Mouse (Mus musculus): ENCODE measurements at regions not wholly inside any gene's neighbourhood (a gene's known extent, or its start where the extent isn't known, plus 50 kb on each side); places are given as distances from the start of the nearest gene placed in this dataset.

DNA sequence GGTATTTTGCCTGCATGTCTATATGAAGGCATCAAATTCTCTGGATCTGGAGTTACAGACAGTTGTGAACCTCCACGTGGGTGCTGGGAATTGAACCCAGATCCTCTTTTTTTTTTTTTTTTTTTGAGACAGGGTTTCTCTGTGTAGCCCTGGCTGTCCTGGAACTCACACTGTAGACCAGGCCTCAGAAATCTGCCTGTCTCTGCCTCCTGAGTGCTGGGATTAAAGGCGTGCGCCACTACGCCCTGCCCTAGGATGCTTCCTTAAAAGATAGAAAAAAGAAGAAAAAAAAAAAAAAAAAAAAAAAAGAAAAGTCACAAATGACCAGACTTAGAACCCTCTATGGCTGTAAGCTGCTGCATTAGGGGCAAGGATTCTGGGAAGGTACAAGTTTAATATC lies 111.6 kb downstream of the Sox2 start:
- no peak for DNase-seq (ENCODE audit: low spot score in 2 of 2)

DNA sequence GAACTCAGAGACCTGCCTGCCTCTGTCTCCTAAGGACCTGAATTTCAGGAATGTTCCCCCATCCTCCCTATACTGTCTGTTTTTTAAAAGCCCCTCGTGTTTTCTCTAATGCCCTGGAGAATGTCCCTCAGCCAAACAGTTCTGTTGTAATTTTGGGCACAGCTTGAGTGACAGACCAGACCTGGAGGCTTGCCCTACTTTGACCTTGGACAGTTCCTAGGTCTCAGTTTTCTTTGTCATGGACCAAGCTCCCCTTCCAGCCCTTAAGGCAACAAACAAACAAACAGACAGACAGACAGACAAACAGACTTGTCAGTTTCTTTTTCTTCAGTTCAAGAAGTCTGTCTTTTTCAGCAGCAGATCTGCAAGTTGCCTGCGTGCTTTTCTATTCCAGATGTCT lies 114.4 kb downstream of the Sox2 start:
- DNase-seq (ENCODE audit: low spot score in 2 of 2), result no peak

- no peak for DNase-seq (ENCODE audit: low spot score in 2 of 2)
These were observed 114.9 kb downstream of the Sox2 start for GRCm38 (mm10) chr3:34765151-34765550.

GRCm38 (mm10) chr3:34769818-34770217 lies 119.6 kb downstream of the Sox2 start:
- no peak for DNase-seq (ENCODE audit: low spot score in 2 of 2)

GRCm38 (mm10) chr3:34770271-34770670 lies 120.1 kb downstream of the Sox2 start:
- DNase-seq (ENCODE audit: low spot score in 2 of 2), result no peak

GRCm38 (mm10) chr3:34772035-34772434 lies 121.8 kb downstream of the Sox2 start:
- no peak for DNase-seq (ENCODE audit: low spot score in 2 of 2)

DNA sequence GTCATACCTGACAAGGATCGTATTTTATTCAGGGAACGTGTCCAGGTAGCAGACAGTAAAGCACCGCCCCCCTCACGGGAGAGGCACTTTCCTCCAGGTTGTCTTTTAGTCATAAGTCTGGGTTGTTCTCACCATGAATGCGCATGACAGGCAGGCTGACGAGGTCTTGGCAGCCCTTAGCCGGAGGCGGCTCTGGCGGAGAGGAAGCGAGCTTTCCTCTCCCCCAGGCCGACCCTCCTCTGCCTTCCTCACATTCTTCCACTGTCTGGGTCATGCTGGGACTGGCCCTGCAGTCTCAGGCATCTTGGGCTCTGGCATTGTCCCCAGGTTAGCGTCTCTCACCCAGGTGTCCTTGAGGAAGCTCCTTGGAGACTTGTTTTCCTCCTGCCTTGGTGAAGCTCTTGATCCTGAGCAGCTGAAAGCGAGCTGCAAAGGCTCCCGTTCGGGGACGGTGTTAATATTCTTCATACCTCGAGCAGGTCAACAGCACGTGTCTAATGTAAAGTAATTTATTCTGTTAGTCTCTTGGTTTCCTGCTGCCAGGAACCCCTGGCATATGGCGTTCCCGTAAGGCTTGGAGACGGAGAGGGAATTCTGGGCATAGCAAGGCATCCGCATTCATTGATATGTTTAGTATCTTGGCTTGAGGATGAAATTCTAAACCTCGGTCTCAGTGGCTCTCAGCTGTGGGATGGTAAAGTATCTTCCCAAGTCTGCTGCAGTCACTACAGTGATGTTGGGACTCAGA lies 123.6 kb downstream of the Sox2 start:
- DNase-seq (ENCODE audit: low spot score in 2 of 2), result peak; percentile 15 to 22

GRCm38 (mm10) chr3:34781770-34782169 lies 131.6 kb downstream of the Sox2 start:
- DNase-seq (ENCODE audit: low spot score in 2 of 2), result no peak

GRCm38 (mm10) chr3:34783398-34783797 lies 133.2 kb downstream of the Sox2 start:
- DNase-seq (ENCODE audit: low spot score in 2 of 2), result no peak

DNA sequence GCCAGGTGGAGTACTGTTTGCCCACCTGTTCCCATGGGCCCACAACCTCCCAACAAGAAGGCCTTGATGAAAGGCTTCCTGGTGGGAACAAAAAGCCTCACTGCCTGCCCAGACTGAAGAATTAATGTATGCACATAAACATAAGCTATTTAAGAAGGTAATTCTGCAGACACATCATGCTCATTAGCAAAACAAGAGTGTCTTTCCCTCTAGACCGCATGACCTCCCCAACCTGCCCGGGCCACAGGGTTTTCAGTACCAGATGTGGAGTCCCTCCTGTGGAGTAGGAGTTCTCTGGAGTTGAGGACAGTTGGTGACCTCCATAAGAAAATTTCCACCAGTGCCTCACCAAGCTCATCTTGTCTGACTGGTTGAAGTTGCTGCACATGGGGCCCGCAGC lies 137.0 kb downstream of the Sox2 start:
- DNase-seq (ENCODE audit: low spot score in 2 of 2), result no peak

DNA sequence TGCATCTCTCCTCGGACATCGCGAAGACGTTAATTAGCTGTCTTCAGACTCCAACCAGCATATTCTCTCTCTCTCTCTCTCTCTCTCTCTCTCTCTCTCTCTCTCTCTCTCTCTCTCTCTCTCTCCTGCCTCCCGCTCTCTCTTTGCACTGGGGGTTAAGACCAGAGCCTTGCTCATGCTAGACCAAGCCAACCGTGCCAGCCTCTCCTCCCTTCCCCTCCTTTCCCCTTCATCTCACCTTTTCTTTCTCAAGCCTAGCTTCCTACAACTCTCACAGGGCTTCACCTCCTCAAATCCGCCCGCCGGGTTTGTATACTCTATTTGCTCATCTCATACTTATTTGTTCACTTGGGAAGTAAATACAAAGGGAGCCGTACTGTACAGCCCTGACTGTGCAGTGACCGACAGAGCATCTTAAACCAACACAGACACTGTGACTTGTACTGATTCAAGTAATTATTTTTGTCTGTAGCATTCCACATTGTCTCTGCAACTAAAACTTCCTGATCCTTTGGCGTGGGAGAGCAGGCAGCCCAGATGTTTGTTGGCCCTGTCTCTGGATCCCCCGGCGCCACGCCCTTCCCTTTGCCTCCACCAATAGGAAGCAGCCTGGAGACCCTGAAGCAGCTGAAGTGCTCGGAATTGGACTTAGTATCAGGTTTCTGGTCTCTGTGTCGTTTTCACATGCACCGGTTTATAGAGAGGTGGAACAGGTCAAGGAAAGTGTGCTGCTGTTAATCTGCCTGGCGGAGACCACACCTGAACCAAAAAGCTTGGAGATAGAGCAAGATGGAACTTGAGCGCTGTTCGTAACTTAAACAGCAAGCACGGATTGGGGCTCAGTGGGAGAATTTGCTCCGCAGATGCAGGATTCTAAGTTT lies 145.1 kb downstream of the Sox2 start:
- no peak for DNase-seq (ENCODE audit: low spot score in 2 of 2)

DNA sequence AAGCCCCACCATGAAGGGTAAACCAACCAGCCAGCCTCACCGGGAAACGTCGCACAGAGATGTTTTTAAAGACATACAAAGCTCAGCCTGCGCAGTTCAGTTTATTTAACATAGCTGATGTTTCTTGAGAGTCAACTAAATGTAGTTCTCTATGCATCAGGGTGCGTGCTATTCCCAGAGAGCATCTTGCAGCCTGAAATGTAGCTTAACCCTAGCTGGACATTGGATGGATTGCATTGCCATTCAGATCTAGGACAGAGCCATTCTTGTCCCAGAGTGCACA lies 145.7 kb downstream of the Sox2 start:
- DNase-seq (ENCODE audit: low spot score in 2 of 2), result no peak

- DNase-seq (ENCODE audit: low spot score in 2 of 2), result no peak
These were observed 158.6 kb downstream of the Sox2 start for GRCm38 (mm10) chr3:34808833-34809232.

- no peak for DNase-seq (ENCODE audit: low spot score in 2 of 2)
These were observed 161.5 kb downstream of the Sox2 start for GRCm38 (mm10) chr3:34811753-34812152.

- no peak for DNase-seq (ENCODE audit: low spot score in 2 of 2)
These were observed 162.9 kb downstream of the Sox2 start for GRCm38 (mm10) chr3:34813046-34813625.

GRCm38 (mm10) chr3:34825036-34825435 lies 174.8 kb downstream of the Sox2 start:
- no peak for DNase-seq (ENCODE audit: low spot score in 2 of 2)

GRCm38 (mm10) chr3:34826396-34826795 lies 176.2 kb downstream of the Sox2 start:
- no peak for DNase-seq (ENCODE audit: low spot score in 2 of 2)

DNA sequence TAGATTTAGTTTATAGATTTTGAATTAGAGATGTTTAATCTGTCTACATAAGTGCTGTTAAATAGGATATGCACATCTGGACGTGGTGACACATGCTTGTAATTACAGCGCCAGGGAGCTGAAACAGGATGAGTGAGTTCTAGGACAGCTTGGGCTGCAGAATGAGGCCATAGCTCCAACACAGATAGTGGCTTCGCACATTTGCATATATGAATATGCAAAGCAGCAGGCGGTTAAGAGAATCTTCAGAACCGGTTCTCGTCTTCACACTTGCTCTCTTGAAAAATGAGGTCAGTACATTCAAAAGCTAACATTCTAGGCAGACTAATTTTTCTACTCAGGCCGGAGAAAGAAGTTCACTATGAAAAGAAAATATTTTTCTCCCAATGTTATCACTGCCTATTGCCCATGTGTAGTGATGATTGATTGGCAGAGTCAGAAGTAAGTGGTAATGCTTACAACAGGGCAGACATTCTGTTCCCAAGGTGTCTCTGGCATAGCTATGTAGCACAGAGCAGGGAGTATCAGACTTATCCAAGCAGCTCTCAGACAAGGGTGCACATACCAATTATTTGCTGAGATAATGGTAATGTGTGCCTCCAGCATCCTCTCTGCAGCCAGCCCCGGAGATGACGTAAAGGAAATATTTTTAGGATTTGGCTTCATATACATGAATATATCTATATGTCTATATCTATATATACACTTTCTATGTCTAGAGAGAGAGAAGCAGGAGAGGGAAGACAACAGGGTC lies 178.4 kb downstream of the Sox2 start:
- DNase-seq (ENCODE audit: low spot score in 2 of 2), result no peak

- no peak for DNase-seq (ENCODE audit: low spot score in 2 of 2)
These were observed 186.6 kb downstream of the Sox2 start for GRCm38 (mm10) chr3:34836741-34837267.

DNA sequence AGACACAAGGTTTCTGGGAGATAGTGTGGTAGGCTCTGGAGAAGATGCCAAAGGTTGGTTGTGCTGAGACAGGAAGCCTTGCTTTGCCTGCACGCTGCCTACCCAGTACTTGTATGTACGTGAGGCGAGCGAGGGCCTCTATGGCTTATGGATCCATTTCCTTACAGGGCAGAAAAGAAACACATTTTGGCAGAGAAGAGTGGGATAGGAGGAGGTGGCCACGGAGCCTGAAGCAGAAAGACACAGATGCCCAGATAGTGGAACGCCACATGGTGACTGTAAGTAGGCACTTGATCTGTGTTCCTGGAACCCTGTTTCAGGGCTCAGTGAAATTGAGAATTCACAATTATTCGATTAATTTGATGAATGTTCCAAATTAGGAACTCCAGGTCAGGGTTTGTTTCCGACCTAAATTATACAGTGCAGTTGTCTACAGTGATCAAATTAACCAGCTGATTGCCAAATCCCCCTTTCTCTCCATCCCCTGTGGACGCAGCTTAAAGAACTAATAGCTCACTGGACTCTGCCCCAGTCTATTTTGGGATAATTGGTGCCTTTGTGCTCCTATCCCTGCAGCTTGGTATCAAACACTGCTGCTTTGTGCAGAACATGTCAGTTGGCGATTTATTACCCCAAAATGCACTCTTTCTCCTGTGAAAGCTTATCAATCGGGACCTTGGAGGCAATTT lies 187.6 kb downstream of the Sox2 start:
- peak in 1 of 2 experiments; percentile 23 for DNase-seq (ENCODE audit: low spot score in 2 of 2)

All from layer of hippocampus, adult 18-20 months (tissue).